Mouse (Mus musculus) E14TG2a.4 (cell line): Measurements from ENCODE around the gene Depdc5.

Experiments
- H3K27me3 ChIP-seq: 2 replicates; pipeline ENCODE4 v1.6.1; 2014; ENCODE audit warnings: low read length, control low read depth; ENCODE audit not compliant: insufficient read depth
- H3K36me3 ChIP-seq: 2 replicates; pipeline ENCODE4 v1.6.1; 2014; ENCODE audit warnings: low read length, control low read depth; ENCODE audit not compliant: insufficient read depth
- H3K4me1 ChIP-seq: replicated peaks from 2 replicates; pipeline ENCODE4 v1.6.1; 2014; ENCODE audit warnings: low read depth, low read length, control low read depth
- H3K4me3 ChIP-seq: replicated peaks from 2 replicates; pipeline ENCODE4 v1.5.1; 2014; ENCODE audit warnings: mild to moderate bottlenecking, low read length
- H3K9me3 ChIP-seq: 2 replicates; pipeline ENCODE4 v1.6.1; 2014; ENCODE audit warnings: low read length, control low read depth
- CTCF ChIP-seq: conservative IDR thresholded peaks from 2 replicates; pipeline ENCODE4 v1.5.1; 2014; ENCODE audit warnings: low read length
- NANOG ChIP-seq: IDR thresholded peaks from 2 replicates; pipeline ENCODE4 v1.6.1; 2014; ENCODE audit warnings: borderline replicate concordance, low read length, mixed read lengths
- POU5F1 ChIP-seq: IDR thresholded peaks from 2 replicates; pipeline ENCODE4 v1.6.1; 2014; ENCODE audit warnings: low read length, borderline replicate concordance

Depdc5 gene

GRCm38 (mm10) chr5:33009818-33010812 lies 146.6 kb downstream of the Depdc5 start:
- no peak for TF ChIP-seq POU5F1
- TF ChIP-seq CTCF = no peak
- no peak for TF ChIP-seq NANOG
- H3K36me3 ChIP-seq = no peaks in the 10 kb centered on the region
- H3K9me3 ChIP-seq = no peaks in the 10 kb centered on the region
- H3K27me3 ChIP-seq = peaks cover 9% of the 10 kb centered on the region; the same call in 1 of the 2 replicates
- H3K4me3 ChIP-seq = no peak overlapping the region
- H3K4me1 ChIP-seq = peaks cover 83% of the 10 kb centered on the region

GRCm38 (mm10) chr5:33011132-33012106 lies 147.9 kb downstream of the Depdc5 start:
- TF ChIP-seq POU5F1 (no peak), CTCF (no peak), NANOG (no peak)
- Histone ChIP-seq H3K4me1 (peaks cover 83% of the 10 kb centered on the region), H3K4me3 (0 out of 2 replicates have a peak overlapping the region, but pooled peaks have one; percentile 18), H3K27me3 (peaks cover 6% of the 10 kb centered on the region; the same call in 1 of the 2 replicates), H3K36me3 (no peaks in the 10 kb centered on the region), H3K9me3 (no peaks in the 10 kb centered on the region)

GRCm38 (mm10) chr5:33014096-33014495 lies 150.6 kb downstream of the Depdc5 start:
- Histone ChIP-seq H3K4me3 (no peak overlapping the region), H3K27me3 (peaks cover 5% of the 10 kb centered on the region; the same call in 1 of the 2 replicates), H3K36me3 (no peaks in the 10 kb centered on the region), H3K4me1 (peaks cover 87% of the 10 kb centered on the region), H3K9me3 (no peaks in the 10 kb centered on the region)
- TF ChIP-seq NANOG (no peak), POU5F1 (no peak), CTCF (no peak)

GRCm38 (mm10) chr5:33015579-33015978 lies 152.1 kb downstream of the Depdc5 start:
- H3K27me3 ChIP-seq = peaks cover 2% of the 10 kb centered on the region; the same call in 1 of the 2 replicates
- no peak for TF ChIP-seq POU5F1
- no peak for TF ChIP-seq CTCF
- TF ChIP-seq NANOG = no peak
- H3K9me3 ChIP-seq = no peaks in the 10 kb centered on the region
- H3K4me1 ChIP-seq = peaks cover 80% of the 10 kb centered on the region
- H3K4me3 ChIP-seq = no peak overlapping the region
- H3K36me3 ChIP-seq = peaks cover 6% of the 10 kb centered on the region

- H3K4me3 ChIP-seq = peak overlapping the region; percentile 84
- H3K36me3 ChIP-seq = peaks cover 29% of the 10 kb centered on the region
- peaks cover 80% of the 10 kb centered on the region for H3K4me1 ChIP-seq
- no peaks in the 10 kb centered on the region for H3K27me3 ChIP-seq
- no peak for TF ChIP-seq NANOG
- no peak for TF ChIP-seq CTCF
- TF ChIP-seq POU5F1 = no peak
- H3K9me3 ChIP-seq = no peaks in the 10 kb centered on the region
These were observed 154.7 kb downstream of the Depdc5 start for GRCm38 (mm10) chr5:33018189-33018560.

GRCm38 (mm10) chr5:33018561-33019425 lies 155.3 kb downstream of the Depdc5 start, which contains the start of gene Ywhah:
Ywhah (plus strand) TSS chr5:33018816.
- H3K36me3 ChIP-seq = peaks cover 35% of the 10 kb centered on the region
- H3K27me3 ChIP-seq = no peaks in the 10 kb centered on the region
- peak within 1 kb of the TSS; percentile 95 for H3K4me3 ChIP-seq
- TF ChIP-seq POU5F1 = no peak
- no peak for TF ChIP-seq NANOG
- no peak for TF ChIP-seq CTCF
- peaks cover 80% of the 10 kb centered on the region for H3K4me1 ChIP-seq
- H3K9me3 ChIP-seq = no peaks in the 10 kb centered on the region

GRCm38 (mm10) chr5:33019426-33019821 lies 155.9 kb downstream of the Depdc5 start:
- Histone ChIP-seq H3K9me3 (no peaks in the 10 kb centered on the region), H3K4me1 (peaks cover 80% of the 10 kb centered on the region)

More at GRCm38 (mm10) chr5:33019426-33019821, 155.9 kb downstream of the Depdc5 start:
- Histone ChIP-seq H3K36me3 (peaks cover 42% of the 10 kb centered on the region), H3K27me3 (no peaks in the 10 kb centered on the region), H3K4me3 (peak overlapping the region; percentile 95)
- TF ChIP-seq CTCF (no peak), POU5F1 (no peak), NANOG (no peak)
